Mouse (Mus musculus) ovary, postnatal 14 days (tissue): Measurements from ENCODE around the gene Prkd1.
A peak's percentile ranks its signal among the peaks of the same experiment; 100 is the strongest.

ENCODE experiments used
- DNase-seq: peaks from one replicate; pipeline ENCODE4 v3.0.0; 2022; ENCODE audit warnings: low spot score

Prkd1 gene

DNA sequence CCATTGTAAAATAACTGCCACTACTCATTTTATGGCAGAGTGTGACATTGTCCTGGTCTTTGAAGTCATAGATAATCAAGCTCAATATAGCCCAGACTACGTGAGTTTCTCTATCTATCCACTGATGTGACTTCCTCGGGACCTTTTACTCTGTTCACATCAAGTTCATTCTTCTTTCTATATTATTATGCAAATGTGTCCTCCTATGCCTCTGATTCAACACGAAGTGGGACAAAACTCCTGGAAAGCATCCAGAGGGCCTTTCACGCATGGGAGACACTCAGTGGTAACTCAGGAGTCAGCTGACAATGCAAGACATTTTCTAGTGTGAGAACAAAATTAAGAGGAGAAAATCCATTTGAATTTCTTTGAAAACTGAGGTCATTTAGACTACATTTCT, 315.7 kb downstream of the Prkd1 start:
- DNase-seq = no peak

GRCm38 (mm10) chr12:50314634-50315033, 334.3 kb downstream of the Prkd1 start:
- peak; percentile 1 for DNase-seq

- DNase-seq = no peak
Observed at GRCm38 (mm10) chr12:50309276-50309675, 339.6 kb downstream of the Prkd1 start.

DNA sequence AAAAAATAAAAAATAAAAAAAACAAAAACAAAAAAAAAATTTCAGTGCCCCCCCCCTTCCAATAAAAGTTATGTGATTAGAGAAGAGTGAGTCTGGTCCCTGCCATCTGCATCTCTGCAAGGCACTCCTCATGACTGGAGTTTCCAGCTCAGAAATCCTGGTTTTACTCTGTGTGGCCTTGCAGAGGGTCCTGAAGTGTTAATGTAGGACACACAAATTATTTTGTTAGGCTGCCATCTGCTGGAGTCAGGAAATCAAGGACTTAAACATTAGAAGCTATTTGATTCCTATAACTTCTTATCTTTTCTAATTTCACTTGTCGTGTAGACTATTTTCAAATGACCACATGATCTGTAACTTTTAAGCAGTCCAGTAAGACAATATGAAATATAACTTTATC, 347.6 kb downstream of the Prkd1 start:
- DNase-seq = no peak

GRCm38 (mm10) chr12:50296067-50296466, 352.8 kb downstream of the Prkd1 start:
- DNase-seq = no peak

GRCm38 (mm10) chr12:50295549-50295948, 353.3 kb downstream of the Prkd1 start:
- DNase-seq = no peak

- DNase-seq = no peak
Observed at GRCm38 (mm10) chr12:50292834-50293233, 356.1 kb downstream of the Prkd1 start.
